Mouse (Mus musculus) thymus, postnatal 14 days (tissue): Measurements from ENCODE around the gene Plod3.

Experiments used
- DNase-seq: peaks from one replicate; pipeline ENCODE4 v3.0.0; 2021

Plod3 gene

DNA sequence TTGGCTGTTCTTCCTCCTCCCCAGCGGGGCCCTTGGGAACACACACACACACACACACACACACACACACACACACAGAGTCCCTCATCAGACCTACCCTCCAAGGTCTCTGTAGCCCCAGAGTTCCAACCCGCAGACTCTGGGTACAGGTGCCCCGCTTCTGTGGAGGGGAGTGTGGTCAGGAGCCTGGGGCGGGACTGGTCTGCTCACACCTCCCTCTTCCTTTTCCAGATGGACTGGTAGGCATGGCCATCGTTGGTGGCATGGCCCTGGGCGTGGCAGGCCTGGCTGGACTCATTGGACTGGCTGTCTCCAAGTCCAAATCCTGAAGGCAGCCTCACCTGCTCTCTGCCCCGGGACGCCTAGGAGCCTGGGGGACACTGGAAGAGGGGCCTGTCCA lies 21.1 kb upstream of the Plod3 start:
- no peak for DNase-seq

DNA sequence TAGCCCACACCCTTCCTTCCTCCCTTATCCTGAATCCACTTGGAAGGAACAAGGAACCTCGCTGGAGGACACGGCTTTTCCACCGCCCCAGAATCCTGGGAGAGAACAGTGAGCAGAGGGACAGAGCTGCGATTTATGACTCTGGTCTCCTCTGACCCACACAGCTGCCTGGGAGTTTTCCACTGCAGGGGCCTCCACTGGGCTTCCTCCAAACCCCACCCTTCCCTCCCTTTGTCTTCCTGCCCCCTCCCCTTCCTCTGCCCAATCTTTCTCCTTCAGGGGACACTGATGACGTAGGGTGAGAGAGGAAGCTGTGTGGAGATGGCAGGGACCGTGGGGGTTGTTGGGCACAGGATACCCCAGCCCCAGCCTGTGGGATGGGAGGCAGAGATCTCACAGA lies 20.5 kb upstream of the Plod3 start, which contains the start of gene Cldn15:
Gene Cldn15, plus strand, starts transcription at position 286 of the 400 bp plus-strand sequence.
- no peak for DNase-seq

DNA sequence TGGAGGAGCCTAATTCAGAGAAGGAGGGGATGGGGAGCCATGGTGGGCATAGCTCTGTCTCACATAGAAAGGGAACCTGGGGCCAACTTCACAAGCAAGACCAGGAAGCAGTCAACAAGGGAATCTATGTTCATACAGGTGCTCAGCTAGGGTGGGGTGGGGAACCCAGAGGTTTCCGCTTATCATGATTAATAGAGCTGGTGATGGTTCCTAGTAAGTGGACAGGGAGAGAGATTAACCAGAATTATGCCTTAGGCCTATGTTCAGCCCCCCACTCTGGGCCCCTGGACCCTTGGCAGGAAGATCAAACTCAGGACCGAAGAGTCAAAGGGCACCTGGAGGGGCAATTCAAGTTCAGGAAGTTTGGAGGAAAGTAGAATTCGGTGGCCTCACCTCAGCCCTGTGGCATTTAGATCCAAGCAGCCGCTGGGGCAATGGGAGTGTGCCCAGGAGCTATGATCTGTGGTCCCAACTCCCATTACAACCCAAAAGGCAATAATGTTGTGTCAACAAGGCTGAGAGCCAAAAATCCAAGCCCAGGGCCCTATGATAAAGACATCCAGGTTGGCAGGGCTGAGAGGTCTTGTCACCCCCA lies 19.9 kb upstream of the Plod3 start:
- no peak for DNase-seq

DNA sequence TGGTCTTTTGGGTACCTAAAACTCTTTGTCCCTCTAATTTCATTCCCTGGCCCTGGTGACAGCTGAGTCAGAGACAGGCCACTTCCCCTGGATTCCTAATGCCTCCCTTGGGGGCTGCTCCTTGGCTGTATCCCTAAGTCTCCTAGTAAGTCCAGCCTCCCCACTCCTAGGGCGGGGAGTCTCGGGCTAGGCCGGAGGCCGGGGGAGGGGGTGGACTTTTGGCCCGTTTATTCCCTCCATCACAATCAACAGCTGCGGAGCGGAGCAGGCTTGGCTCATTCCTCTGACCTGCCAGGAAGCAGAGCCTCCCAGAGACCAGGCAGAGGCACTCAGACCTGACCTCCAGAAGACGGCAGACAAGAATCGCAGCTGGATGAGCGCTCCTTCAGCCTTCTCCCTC lies 19.2 kb upstream of the Plod3 start:
- no peak for DNase-seq

DNA sequence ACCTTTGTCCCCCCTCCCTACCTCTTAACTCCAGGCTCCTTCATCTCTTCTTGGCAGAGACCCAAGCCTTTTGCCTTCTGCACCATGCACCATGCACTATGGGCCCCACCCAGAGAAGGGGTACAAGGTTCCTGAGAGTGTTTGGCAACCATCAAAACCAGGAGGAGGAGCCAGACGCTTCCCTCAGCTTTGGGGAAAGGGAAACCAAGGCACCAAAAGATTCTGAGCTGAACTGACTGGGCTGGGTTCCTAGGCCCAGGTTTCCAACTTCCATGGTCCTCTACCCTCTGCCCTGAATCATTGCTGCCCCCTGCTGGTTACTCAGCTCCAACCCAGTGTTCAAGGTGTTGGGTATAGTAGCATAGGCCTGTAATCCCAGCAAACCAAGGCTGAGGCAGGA lies 16.1 kb upstream of the Plod3 start:
- peak; percentile 79 for DNase-seq

DNA sequence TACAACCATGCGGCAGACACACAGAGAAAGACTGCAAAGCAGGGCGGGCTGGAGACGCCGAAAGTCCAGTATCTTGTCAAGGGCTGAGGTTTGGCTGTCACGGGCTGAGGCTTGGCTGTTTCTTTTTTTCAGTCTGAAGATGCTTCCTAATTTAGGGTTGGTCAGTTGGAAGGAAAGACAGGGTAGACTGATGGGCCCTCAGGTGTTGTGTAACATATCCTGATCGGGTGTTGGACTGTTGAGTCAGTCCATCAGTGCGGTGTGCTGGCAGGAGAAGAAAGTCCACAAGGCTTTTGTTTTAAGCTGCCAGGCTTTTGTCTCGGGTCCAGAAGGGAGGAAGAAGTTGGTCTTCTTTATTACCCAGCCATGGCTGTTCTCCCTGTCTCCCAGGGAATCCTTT lies 13.1 kb upstream of the Plod3 start:
- no peak for DNase-seq

DNA sequence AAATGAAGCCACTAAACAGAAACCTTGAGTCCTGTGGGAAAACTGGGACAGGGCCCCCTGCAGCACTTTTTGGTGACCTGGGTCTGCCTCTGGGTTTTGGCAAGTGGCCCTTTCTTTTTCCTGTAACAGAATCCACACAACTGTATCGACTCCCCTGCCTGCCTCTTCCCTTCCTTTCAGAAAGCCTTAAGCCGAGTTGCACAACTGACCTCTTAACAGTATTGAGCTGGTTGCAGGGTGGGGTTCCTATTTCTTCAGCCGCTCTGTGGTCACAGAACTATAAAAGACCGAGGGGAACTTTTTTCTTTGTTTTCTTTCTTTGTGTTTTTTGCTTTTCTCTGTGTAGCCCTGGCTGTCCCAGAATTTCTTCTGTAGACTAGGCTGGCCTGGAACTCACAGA lies 9.1 kb upstream of the Plod3 start:
- no peak for DNase-seq

DNA sequence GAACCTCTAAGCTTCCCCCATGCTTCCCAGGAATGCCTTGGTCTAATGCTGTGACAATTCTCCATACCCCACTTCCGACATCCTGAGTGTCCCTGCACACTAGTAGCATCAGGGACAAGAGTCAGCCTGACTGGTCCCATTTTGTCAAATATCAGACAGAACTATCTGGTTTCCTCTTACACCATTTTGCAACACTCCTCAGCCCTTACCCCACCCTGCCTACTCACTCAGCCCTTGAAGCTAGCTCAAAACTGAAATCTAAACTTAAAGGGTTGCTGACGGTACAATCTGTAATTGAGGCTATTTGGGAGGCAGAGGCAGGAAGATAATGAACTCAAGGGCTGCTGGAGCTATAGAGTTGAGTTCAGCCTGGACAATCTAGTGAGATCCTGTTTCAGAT lies 7.1 kb upstream of the Plod3 start:
- DNase-seq, result no peak

DNA sequence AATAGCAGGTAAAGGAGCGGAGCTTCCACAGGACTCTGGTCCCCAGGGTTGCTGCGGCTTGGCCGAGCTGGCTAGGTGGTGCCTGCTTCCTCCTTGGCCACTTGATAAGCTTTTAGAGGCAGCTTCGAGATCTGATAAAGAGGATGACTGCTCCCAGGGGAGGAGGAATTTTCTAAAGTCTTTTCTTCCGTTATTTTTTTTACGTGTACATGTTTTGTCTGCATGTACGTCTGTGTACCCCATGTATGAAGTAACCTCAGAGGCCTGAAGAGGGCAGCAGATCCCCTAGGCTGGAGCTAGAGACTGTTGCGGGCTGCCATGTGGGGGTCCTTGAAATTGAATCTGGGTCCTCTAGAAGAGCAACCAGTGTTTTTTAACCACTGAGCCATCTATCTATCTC lies 5.8 kb upstream of the Plod3 start:
- DNase-seq, result no peak

DNA sequence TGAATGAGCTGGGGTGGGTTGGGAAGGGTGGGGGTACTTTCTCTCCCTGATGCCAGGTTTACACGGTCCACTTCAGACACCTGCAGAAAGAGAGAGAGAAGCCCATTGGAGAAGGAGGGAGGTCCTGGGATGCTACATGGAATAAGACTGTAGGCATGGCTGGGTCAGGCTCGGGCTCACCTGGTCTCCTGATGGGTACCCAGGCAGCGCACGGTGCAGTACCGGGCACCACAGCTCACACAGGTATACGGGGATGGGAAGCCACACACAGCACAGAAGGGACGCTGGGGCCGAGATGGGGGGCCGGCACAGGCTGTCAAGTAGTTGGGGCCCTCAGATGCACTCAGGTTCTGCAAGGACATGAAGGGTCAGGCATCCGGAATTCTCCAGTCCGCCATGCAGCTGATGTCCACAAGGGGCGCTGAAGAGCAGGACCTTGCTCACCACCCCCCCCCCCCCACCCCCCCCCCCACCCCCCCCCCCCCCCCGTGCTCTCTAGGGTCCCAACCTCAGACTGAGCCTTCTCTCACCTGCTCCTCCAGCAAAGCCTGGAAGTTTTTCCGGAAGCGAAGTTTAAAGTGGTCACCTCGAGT lies 4.4 kb upstream of the Plod3 start:
- DNase-seq, result peak; percentile 63

DNA sequence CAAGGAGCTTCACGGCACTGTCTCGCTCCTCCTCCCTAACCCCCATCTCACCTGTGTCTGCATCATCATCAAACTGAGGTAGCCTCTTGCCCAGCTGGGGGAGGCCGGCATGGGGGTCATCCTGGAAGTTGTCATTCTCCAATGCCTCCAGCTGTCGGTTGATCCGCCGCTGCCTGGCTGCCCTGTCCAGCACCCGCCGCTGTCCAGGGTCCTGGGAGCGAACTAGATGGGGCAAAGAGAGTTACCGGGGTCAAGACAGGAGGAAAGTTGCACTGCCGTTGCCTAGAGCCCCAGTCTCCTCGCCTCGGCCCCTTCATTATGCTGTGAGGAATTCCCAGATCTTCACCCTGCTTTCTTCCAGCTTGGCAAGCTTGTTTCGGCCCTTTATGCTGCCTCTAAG lies 2.0 kb upstream of the Plod3 start:
- no peak for DNase-seq

DNA sequence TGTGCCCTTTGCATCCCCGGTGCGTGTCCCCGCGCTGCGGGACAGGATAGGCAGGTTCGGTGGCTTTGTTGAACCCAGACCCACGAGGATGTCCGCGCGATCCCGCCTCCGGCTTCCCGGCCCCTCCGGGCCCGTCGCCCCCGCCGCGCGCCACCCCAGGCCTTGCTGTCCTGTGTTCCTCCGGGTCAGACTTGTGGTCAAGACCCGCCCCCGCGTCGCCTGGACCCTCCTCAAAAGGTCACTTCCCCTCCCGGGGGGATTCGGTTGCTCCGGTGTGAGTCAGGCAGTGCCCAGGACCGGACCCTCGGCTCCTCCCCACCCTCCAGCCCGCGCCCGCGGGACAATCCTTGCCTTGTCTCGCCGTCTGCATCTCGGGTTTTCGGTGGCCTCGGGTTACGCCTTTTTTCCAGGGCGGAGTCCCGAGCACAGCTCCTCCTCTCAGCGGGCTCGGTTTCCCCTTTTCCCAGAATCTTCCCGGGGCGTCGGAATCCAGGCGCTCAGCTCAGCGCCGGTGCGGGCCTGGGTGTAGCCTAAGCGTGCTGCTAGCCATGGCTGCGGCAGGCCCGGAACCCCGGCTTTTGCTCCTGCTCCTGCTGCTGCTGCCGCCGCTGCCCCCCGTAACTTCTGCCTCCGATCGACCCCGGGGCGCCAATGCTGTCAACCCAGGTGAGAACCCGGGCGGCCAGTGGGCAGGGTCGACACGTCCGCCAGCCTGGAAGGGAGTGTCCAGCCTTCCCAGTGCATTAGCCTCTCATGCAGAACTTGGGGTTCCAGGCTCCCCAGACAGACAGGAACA lies 517 bp downstream of the Plod3 start:
- peak; percentile 69 for DNase-seq

DNA sequence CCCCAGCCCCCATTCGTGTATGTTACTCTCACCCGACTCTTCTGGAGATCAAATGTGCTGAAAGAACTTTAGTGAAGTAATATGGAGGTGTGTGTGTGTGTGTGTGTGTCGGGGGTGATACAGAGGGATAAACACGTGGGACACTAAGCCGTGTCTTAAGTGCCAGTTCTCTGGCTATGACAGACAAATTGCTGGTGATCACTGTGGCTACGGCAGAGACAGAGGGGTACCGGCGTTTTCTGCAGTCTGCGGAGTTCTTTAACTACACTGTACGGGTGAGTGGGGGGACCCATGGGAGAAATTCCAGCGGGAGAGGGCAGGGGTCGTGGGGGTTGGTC lies 1.1 kb downstream of the Plod3 start, which contains the start of gene Znhit1:
Gene Znhit1, minus strand, starts transcription at position 88 of the 338 bp plus-strand sequence.
- peak; percentile 11 for DNase-seq

DNA sequence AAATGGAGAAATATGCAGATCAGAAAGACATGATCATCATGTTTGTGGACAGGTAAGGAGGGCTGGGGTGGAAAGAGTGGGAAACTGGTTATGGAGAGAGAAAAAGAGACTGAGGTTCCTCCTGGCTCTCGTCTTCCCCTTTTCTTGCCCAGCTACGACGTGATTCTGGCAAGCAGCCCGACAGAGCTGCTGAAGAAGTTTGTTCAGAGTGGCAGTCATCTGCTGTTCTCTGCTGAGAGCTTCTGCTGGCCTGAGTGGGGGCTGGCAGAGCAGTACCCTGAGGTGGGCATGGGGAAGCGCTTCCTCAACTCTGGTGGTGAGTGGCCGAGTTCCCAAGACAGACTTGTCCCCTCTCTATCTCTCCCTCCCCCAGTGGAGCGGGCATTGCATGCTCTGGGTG lies 1.6 kb downstream of the Plod3 start:
- DNase-seq, result no peak

DNA sequence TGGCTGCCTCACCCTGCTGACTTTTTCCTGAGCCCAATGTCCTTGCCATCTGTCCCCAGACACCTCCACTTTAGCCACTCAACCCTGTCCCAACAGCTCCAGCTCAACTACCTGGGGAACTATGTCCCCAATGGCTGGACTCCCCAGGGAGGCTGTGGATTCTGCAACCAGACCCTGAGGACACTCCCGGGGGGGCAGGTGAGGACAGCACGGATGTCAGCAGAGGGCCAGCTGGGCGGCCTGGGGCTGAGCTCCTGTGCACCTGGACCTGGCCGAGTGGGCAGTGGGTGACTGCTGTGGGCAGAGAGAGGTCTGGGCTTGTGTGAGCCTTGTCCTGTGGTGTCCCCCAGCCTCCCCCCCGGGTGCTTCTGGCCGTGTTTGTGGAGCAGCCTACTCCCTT lies 3.0 kb downstream of the Plod3 start:
- DNase-seq, result no peak

DNA sequence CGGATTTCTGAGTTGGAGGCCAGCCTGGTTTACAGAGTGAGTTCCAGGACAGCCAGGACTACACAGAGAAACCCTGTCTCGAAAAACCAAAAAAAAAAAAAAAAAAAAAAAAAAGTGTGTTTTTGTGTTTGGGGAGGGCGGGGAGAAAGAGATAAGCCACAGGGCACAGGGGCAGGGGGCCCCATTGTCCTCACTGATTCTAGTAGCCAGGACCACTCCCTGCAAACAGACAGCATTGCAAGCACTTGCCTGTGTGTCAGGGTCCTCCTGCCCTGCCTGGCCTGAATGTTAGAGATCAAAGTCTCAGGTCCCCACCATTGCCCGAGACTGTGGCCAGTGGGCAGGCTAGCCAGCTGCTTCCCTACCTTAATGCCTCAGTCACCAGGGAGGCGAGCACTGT lies 12.6 kb downstream of the Plod3 start:
- no peak for DNase-seq

DNA sequence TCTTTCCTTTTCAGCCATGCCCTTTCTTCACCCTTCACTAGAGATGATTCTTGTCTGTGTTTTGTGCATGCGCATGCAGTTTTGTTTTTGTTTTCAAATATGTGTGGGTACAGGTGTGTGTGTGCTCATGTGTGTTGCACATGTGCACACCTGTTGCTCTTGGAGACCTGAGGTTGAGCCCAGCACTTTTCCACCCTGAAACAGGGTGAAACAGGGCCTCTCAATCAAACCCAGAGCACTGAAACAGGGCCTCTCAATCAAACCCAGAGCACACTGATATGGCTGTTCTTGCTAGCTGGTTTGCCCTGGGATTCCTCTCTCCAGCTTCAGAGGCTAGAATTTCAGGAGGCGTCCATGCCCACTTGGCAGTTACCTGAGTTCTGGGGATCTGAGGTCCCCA lies 13.8 kb downstream of the Plod3 start:
- DNase-seq, result no peak

DNA sequence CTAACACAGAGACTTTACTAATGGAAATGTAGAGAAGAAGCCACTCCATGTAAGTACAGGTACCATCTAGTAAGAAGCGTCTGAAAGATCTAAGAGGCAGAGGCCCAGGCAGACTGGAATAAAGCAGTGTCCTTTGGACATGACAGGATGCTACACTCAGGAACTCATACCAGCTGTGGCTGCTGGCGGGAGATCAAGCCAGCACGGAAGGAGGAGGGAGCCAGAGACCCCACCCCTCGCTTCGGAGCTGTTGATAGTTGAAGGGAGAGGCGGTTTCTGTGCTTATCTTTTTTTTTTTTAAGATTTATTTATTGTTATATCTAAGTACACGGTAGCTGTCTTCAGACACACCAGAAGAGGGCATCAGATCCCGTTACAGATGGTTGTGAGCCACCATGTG lies 20.5 kb downstream of the Plod3 start:
- no peak for DNase-seq

DNA sequence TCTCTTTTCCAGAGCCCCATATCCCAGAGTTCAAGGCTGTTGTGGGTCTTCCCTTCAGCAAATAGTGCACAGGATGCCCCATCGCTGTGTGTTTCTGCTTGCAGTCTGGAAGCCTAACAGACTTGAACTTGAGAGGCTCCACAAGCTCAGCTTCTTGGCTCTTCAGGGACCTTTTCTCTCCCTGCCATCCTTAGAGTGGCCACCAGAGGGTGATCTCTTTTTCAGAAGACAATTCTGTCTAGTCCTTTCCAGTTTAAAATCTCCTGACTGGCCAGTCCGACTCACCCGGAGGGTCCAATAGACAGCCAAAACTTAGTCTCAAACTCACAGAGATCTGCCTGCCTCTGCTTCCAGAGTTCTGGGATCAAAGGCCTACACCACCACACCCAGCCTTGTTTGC lies 23.2 kb downstream of the Plod3 start:
- peak; percentile 50 for DNase-seq

DNA sequence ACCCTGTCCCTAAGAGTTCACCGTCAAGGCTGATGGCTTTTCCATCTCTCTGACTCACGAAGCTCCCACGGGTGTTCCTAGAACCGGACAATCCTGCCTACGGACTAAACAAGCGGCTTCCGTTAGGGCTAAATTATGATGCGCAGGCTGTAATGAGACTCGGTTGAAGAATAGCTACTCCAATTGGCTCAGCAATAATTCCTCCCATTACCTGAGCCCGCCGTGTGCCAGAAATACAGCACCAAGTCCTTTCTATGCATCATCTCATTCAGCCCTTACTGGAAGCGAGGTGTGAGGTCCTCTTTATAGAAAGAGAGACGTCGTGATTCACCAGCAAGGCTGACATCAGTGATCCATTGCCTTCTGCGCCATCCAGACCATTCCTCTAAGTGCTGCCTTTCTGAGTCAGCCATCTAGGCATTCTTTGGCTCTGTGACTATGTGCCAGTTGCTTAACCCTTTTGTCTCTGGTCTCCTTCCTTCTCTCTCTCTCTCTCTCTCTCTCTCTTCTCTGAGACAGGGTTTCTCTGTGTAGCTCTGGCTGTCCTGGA lies 25.7 kb downstream of the Plod3 start:
- no peak for DNase-seq

DNA sequence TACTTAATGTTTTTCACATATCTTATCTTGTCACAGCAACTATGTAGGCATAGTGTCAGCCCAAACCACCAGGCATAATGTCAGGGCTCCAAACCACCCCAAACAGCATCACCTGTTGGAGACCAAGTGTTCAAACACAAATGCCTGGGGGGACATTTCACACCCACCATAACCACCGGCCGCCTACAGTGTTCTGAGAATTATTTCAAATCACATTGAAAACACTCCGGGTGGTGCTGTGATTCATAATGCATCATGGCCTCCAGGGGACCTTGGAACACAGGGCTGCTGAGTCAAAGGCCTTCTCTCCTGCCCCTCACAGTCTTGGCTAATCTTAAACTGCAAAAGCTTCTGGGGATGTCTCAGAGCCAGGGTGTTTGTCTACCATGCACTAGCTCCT lies 29.1 kb downstream of the Plod3 start:
- DNase-seq, result no peak

DNA sequence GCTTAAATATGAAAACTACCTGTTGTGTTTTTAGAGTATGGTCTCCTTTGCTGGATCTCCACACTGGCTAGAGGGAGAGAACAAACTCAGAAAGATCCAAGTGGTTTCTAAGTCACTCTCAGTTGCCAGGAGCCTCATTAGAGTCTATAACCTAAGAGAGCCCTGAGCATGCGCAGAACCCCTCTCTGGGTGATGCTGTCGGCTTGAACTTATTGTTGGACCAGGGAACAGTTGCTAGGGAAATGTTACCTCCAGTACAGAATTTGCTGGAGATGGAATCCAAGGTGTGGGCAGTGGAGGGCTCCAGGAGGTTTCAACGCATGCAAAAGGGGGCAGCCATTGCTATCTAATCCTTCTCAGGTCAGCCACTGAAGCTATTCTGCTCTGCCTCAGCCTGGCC lies 37.5 kb downstream of the Plod3 start:
- no peak for DNase-seq

DNA sequence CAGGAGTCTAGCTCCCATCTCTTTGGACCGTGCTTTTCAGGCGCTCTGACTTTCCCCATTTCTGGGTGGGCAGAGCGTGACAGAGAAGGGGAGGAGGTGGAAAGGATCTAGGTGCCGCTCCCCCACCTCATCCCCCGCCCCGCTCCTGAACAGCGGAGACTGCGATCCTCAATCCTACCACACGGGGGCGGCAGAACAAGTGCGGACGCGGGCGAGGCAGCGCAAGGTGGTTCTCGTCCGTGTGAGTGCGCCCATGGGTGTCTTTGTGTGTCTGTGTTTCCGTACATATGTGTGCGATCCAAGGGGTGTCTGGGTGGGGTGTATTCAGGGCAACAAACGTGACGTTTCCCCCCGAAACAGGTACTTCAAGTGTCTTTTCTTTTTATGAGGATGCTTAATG lies 38.3 kb downstream of the Plod3 start:
- DNase-seq, result peak; percentile 88

DNA sequence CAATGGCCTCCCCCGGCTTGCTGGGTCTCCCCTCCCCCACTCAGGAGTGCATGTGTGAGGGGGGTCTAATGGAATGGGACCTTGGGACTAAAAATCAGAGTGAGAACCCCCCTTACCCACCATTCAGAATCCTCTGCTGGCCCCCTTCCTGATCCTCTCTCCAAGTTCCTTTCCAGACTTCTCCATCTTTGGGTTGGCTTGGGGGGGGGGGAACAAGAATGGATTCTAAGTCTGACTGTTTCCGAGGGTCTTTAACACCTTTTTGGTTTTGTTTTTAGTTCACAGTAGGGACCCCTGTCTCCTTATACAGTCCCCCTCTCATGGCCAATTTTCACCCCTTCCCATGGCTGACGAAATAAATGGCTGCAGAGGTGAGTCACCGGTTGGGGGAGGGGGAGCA lies 39.3 kb downstream of the Plod3 start, which contains the start of gene Vgf:
Gene Vgf, plus strand, starts transcription at position 301 of the 400 bp plus-strand sequence.
- DNase-seq, result no peak
